In genomic region chr9:32761326-32761725, GRCm38 (mm10) we compare ENCODE assay signal across 21 mouse cellular contexts.
DNase-seq lines count a peak whose midpoint lies in the region; ATAC-seq lines count a peak whose summit lies in the region.
"Had no signal": no experiment of that assay in that cellular context is flagged by ENCODE, and none has a peak within 500 bp of the region (broad histone marks: within the 10 kb centered on the region; RNA-seq: fewer than 3 reads in every experiment).

No protein-coding gene starts in this region.

- peak; percentile 7 to 45 for DNase-seq in heart, adult 18-20 months
- no peak for DNase-seq in heart, postnatal 25 days (ENCODE audit: low spot score)
- peak; percentile 67 for DNase-seq in lung, postnatal 36 days
- no peak for DNase-seq in adrenal gland, postnatal 4 days (ENCODE audit: low spot score in 2 of 2)
- DNase-seq: adrenal gland, adult 2 months; cerebellum, adult 9-11 months; kidney, postnatal 14 days; lung, embryonic 14.5 days; spleen, adult 18-20 months; thymus, adult 18-20 months had no signal

- no peaks in the 10 kb centered on the region for H3K9me3 ChIP-seq in liver, embryonic 16.5 days (replicated peaks; ENCODE audit: control insufficient read depth, low read length)
- no peaks in the 10 kb centered on the region for H3K9me3 ChIP-seq in liver, embryonic 12.5 days (replicated peaks)
- H3K9me3 ChIP-seq in heart, embryonic 14.5 days (ENCODE audit: control insufficient read depth, low read length) = no peaks in the 10 kb centered on the region
- H3K9me3 ChIP-seq: forebrain, embryonic 12.5 days; limb, embryonic 15.5 days; midbrain, embryonic 15.5 days; stomach, embryonic 15.5 days had no signal

- no peak overlapping the region for H3K4me2 ChIP-seq in liver, embryonic 16.5 days (ENCODE audit: low read depth, low read length)
- H3K4me2 ChIP-seq in liver, embryonic 12.5 days = no peak overlapping the region
- no peak overlapping the region for H3K4me2 ChIP-seq in heart, embryonic 14.5 days (ENCODE audit: low read length)
- H3K4me2 ChIP-seq: forebrain, embryonic 12.5 days; limb, embryonic 15.5 days; lung, embryonic 14.5 days; midbrain, embryonic 15.5 days; stomach, embryonic 15.5 days had no signal

- no peaks in the 10 kb centered on the region for H3K4me1 ChIP-seq in liver, embryonic 16.5 days (ENCODE audit: control insufficient read depth, low read depth, low read length)
- no peaks in the 10 kb centered on the region for H3K4me1 ChIP-seq in liver, embryonic 12.5 days
- H3K4me1 ChIP-seq in heart, embryonic 14.5 days (ENCODE audit: control insufficient read depth in 2 of 2, insufficient read depth in 2 of 2, low read length in 2 of 2) = peaks cover 11 to 16% of the 10 kb centered on the region in 2 experiments
- H3K4me1 ChIP-seq: midbrain, embryonic 15.5 days; stomach, embryonic 15.5 days had no signal

- 0 out of 2 replicates have a peak, but pooled peaks have one; percentile 13 for ATAC-seq in liver, embryonic 16.5 days (ENCODE audit: low read depth)
- ATAC-seq in liver, embryonic 12.5 days = no peak
- peak; percentile 41; the same call in 1 of the 2 replicates for ATAC-seq in heart, embryonic 14.5 days (ENCODE audit: insufficient number of reproducible peaks, insufficient read depth, low FRiP score, low read depth)
- ATAC-seq: hindbrain, postnatal 0 days; intestine, postnatal 0 days; midbrain, embryonic 15.5 days had no signal

- intact Hi-C loops in heart, postnatal 25 days (cut with DNase I) = loop anchor here (10.0 kb wide), 1 partner anchor 53 kb away; no protein-coding TSS in a partner anchor

- H3K27ac ChIP-seq in liver, embryonic 16.5 days (ENCODE audit: low read length) = no peak overlapping the region
- H3K27ac ChIP-seq in liver, embryonic 12.5 days = no peak overlapping the region
- H3K27ac ChIP-seq in heart, embryonic 14.5 days (replicated peaks in 1 of 2; ENCODE audit: control insufficient read depth in 1 of 2, insufficient read depth in 1 of 2, low read depth in 2 of 2, low read length in 2 of 2) = peak overlapping the region; percentile 29 to 37; a peak in 1 of 4 replicates
- H3K27ac ChIP-seq: forebrain, embryonic 12.5 days; hindbrain, postnatal 0 days; layer of hippocampus, adult 2 months; limb, embryonic 15.5 days; midbrain, embryonic 15.5 days; stomach, embryonic 15.5 days had no signal

- no peak overlapping the region for H3K4me3 ChIP-seq in liver, embryonic 16.5 days (ENCODE audit: low read depth, low read length)
- no peak overlapping the region for H3K4me3 ChIP-seq in liver, embryonic 12.5 days
- no peak overlapping the region for H3K4me3 ChIP-seq in heart, embryonic 14.5 days (ENCODE audit: control insufficient read depth in 1 of 2, insufficient read depth in 1 of 2, low read depth in 1 of 2, low read length in 2 of 2)
- H3K4me3 ChIP-seq: forebrain, embryonic 12.5 days; layer of hippocampus, adult 2 months; limb, embryonic 15.5 days; midbrain, embryonic 15.5 days; myocyte; stomach, embryonic 15.5 days had no signal

- H3K36me3 ChIP-seq in liver, embryonic 16.5 days (ENCODE audit: control insufficient read depth, insufficient read depth) = no peaks in the 10 kb centered on the region
- H3K36me3 ChIP-seq in liver, embryonic 12.5 days = no peaks in the 10 kb centered on the region
- peaks cover 13% of the 10 kb centered on the region; the same call in 1 of the 2 replicates for H3K36me3 ChIP-seq in heart, embryonic 14.5 days (ENCODE audit: control insufficient read depth, insufficient read depth, low read length)
- H3K36me3 ChIP-seq: forebrain, embryonic 12.5 days; limb, embryonic 15.5 days; midbrain, embryonic 15.5 days; stomach, embryonic 15.5 days had no signal

- WGBS in liver, embryonic 16.5 days (ENCODE audit: insufficient replicate concordance) = 26% methylated on average over 2 of the region's 2 CpGs
- 39% methylated on average over 2 of the region's 2 CpGs for WGBS in liver, embryonic 12.5 days (ENCODE audit: insufficient replicate concordance)
- WGBS in heart, embryonic 14.5 days = 37% methylated on average over 2 of the region's 2 CpGs

- H3K9ac ChIP-seq in liver, embryonic 16.5 days (ENCODE audit: low read depth, low read length) = no peak overlapping the region
- no peak overlapping the region for H3K9ac ChIP-seq in liver, embryonic 12.5 days
- H3K9ac ChIP-seq in heart, embryonic 14.5 days (ENCODE audit: low read length) = no peak overlapping the region
- H3K9ac ChIP-seq: forebrain, embryonic 12.5 days; limb, embryonic 15.5 days; lung, embryonic 14.5 days; midbrain, embryonic 15.5 days; stomach, embryonic 15.5 days had no signal

- H3K27me3 ChIP-seq in liver, embryonic 16.5 days (ENCODE audit: control insufficient read depth, insufficient read depth, low read depth, low read length) = no peaks in the 10 kb centered on the region
- no peaks in the 10 kb centered on the region for H3K27me3 ChIP-seq in liver, embryonic 12.5 days (replicated peaks)
- no peaks in the 10 kb centered on the region for H3K27me3 ChIP-seq in heart, embryonic 14.5 days (ENCODE audit: control insufficient read depth, insufficient read depth, low read length)
- H3K27me3 ChIP-seq: forebrain, embryonic 12.5 days; limb, embryonic 15.5 days; midbrain, embryonic 15.5 days; stomach, embryonic 15.5 days had no signal

Comparison
In these comparisons a context has a peak if more than half of its experiments do, and no peak if none do; other contexts are left out.
1. DNase-seq: peak in heart, adult 18-20 months (2 of 2) and lung, postnatal 36 days (single experiment); none in heart, postnatal 25 days (single experiment) and adrenal gland, postnatal 4 days (0 of 2).
2. H3K27ac ChIP-seq: peak in heart, embryonic 14.5 days (2 of 2); none in liver, embryonic 16.5 days (single experiment) and liver, embryonic 12.5 days (single experiment).